ENCODE assay signal across 13 mouse cellular contexts in genomic region chr13:51710738-51711137, GRCm38 (mm10). TPM values are rescaled to one million over a fixed set of nuclear protein-coding genes. Genes with fewer than 3 reads are reported as not detected.
DNase-seq lines count a peak whose midpoint lies in the region; ATAC-seq lines count a peak whose summit lies in the region.
"Had no signal": no experiment of that assay in that cellular context is flagged by ENCODE, and none has a peak within 500 bp of the region (broad histone marks: within the 10 kb centered on the region; RNA-seq: fewer than 3 reads in every experiment).

No protein-coding gene starts in this region.

- 0 out of 2 replicates have a peak overlapping the region, but pooled peaks have one; percentile 34 for H3K9ac ChIP-seq in heart, embryonic 11.5 days (ENCODE audit: low read depth, low read length)
- no peak overlapping the region for H3K9ac ChIP-seq in intestine, embryonic 15.5 days
- no peak overlapping the region for H3K9ac ChIP-seq in forebrain, embryonic 14.5 days (ENCODE audit: low read length)
- H3K9ac ChIP-seq: heart, embryonic 13.5 days had no signal

- H3K27ac ChIP-seq in heart, embryonic 11.5 days (ENCODE audit: low read depth, low read length) = no peak overlapping the region
- H3K27ac ChIP-seq in intestine, embryonic 15.5 days = no peak overlapping the region
- H3K27ac ChIP-seq in forebrain, embryonic 14.5 days (ENCODE audit: low read depth, low read length) = no peak overlapping the region
- H3K27ac ChIP-seq: heart, embryonic 13.5 days had no signal

- ATAC-seq in heart, embryonic 11.5 days (replicated peaks; ENCODE audit: insufficient number of reproducible peaks, low FRiP score, low TSS enrichment) = no peak
- ATAC-seq in intestine, embryonic 15.5 days = peak; percentile 68
- ATAC-seq in forebrain, embryonic 14.5 days = no peak
- ATAC-seq: Patski had no signal

- no peaks in the 10 kb centered on the region; the same call in 1 of the 2 replicates for H3K36me3 ChIP-seq in heart, embryonic 11.5 days (ENCODE audit: control insufficient read depth, insufficient read depth, low read length)
- no peaks in the 10 kb centered on the region for H3K36me3 ChIP-seq in intestine, embryonic 15.5 days
- H3K36me3 ChIP-seq in forebrain, embryonic 14.5 days (ENCODE audit: control insufficient read depth, insufficient read depth, low read length) = peaks cover 17% of the 10 kb centered on the region

- no peak for DNase-seq in heart, postnatal 36 days
- peak; percentile 50 for DNase-seq in NIH3T3 (ENCODE audit: low read depth)
- peak; percentile 74 to 75 for DNase-seq in lung, postnatal 4 days
- DNase-seq in frontal cortex, postnatal 10 days (ENCODE audit: low spot score in 2 of 2) = no peak
- no peak for DNase-seq in forebrain, embryonic 14.5 days (ENCODE audit: low spot score)
- no peak for DNase-seq in cerebellum, adult 9-10 months
- DNase-seq: kidney, adult 8-10 months; thymus, postnatal 25 days had no signal

- no peak overlapping the region for H3K4me3 ChIP-seq in heart, embryonic 11.5 days (ENCODE audit: low read depth, low read length)
- H3K4me3 ChIP-seq in intestine, embryonic 15.5 days (replicated peaks) = no peak overlapping the region
- no peak overlapping the region for H3K4me3 ChIP-seq in forebrain, embryonic 14.5 days (ENCODE audit: low read depth, low read length)
- H3K4me3 ChIP-seq: heart, embryonic 13.5 days had no signal

- 55% methylated on average over 7 of the region's 7 CpGs for WGBS in heart, embryonic 11.5 days (ENCODE audit: insufficient replicate concordance)
- 59% methylated on average over 7 of the region's 7 CpGs for WGBS in intestine, embryonic 15.5 days
- WGBS in forebrain, embryonic 14.5 days = 91% methylated on average over 7 of the region's 7 CpGs

- H3K4me1 ChIP-seq in heart, embryonic 11.5 days (ENCODE audit: control insufficient read depth, insufficient read depth, low read length) = peaks cover 11% of the 10 kb centered on the region; the same call in 1 of the 2 replicates
- peaks cover 4% of the 10 kb centered on the region; the same call in 1 of the 2 replicates for H3K4me1 ChIP-seq in intestine, embryonic 15.5 days (replicated peaks)
- H3K4me1 ChIP-seq in forebrain, embryonic 14.5 days (ENCODE audit: control insufficient read depth, insufficient read depth, low read length) = no peaks in the 10 kb centered on the region

- no peaks in the 10 kb centered on the region; the same call in 1 of the 2 replicates for H3K9me3 ChIP-seq in heart, embryonic 11.5 days (replicated peaks; ENCODE audit: control insufficient read depth, low read length)
- H3K9me3 ChIP-seq in intestine, embryonic 15.5 days = no peaks in the 10 kb centered on the region
- H3K9me3 ChIP-seq in forebrain, embryonic 14.5 days (replicated peaks; ENCODE audit: control insufficient read depth, low read length) = no peaks in the 10 kb centered on the region
- H3K9me3 ChIP-seq: heart, embryonic 13.5 days had no signal

- H3K4me2 ChIP-seq in heart, embryonic 11.5 days = no peak overlapping the region
- no peak overlapping the region for H3K4me2 ChIP-seq in intestine, embryonic 15.5 days (replicated peaks)
- H3K4me2 ChIP-seq in forebrain, embryonic 14.5 days (ENCODE audit: low read length) = no peak overlapping the region
- H3K4me2 ChIP-seq: heart, embryonic 13.5 days; midbrain, embryonic 11.5 days had no signal

- intact Hi-C loops in heart, postnatal 36 days (cut with DNase I) = no loop called here

- no peaks in the 10 kb centered on the region for H3K27me3 ChIP-seq in heart, embryonic 11.5 days (ENCODE audit: control insufficient read depth, insufficient read depth, low read length)
- no peaks in the 10 kb centered on the region for H3K27me3 ChIP-seq in intestine, embryonic 15.5 days (replicated peaks)
- no peaks in the 10 kb centered on the region for H3K27me3 ChIP-seq in forebrain, embryonic 14.5 days (replicated peaks; ENCODE audit: control insufficient read depth, insufficient read depth, low read length)
- H3K27me3 ChIP-seq: heart, embryonic 13.5 days; Patski had no signal

RNA-seq across cellular contexts. Expression of gene Secisbp2, which starts 59.2 kb away (rescaled TPM):
- 21.9 and 22.8 TPM in 2 replicates for polyA plus RNA-seq in heart, embryonic 11.5 days (2014; fragmentation: Nextera tagmentation; extraction: Ambion mirVana)
- 10 to 100 TPM; 12.6 to 14.2 TPM for total RNA-seq in heart, postnatal 36 days (2021)
- polyA plus RNA-seq in intestine, embryonic 15.5 days (2015; fragmentation: Nextera tagmentation; extraction: Ambion mirVana) = 28.0 and 30.2 TPM in 2 replicates
- 28.5 and 29.5 TPM in 2 replicates for polyA plus RNA-seq in forebrain, embryonic 14.5 days (2014; fragmentation: Nextera tagmentation; extraction: Ambion mirVana)

Comparison
In these comparisons a context has a peak if more than half of its experiments do, and no peak if none do; other contexts are left out.
1. DNase-seq: peak in NIH3T3 (single experiment) and lung, postnatal 4 days (2 of 2); none in heart, postnatal 36 days (0 of 2), frontal cortex, postnatal 10 days (0 of 2), forebrain, embryonic 14.5 days (single experiment) and cerebellum, adult 9-10 months (single experiment).